Mouse (Mus musculus) heart, postnatal 25 days (tissue): ENCODE data around the gene Vmn1r22. TPM values are rescaled to one million over a fixed set of nuclear protein-coding genes. Genes with fewer than 3 reads are reported as not detected.
"Not testable (repeated sequence)": the region's sequence is repeated elsewhere in the genome, so short reads cannot be mapped to it uniquely, and the experiment has no call there.

Experiments
- DNase-seq: peaks from one replicate; pipeline ENCODE4 v3.0.0; 2022; ENCODE audit warnings: low spot score
- intact Hi-C: fragments of 180-260 bp; cut with DNase I; formaldehyde crosslinking; loops from one replicate; pipeline ENCODE4 v1.15.1; 2025
- total RNA-seq, 2 experiments: library from RNA; stranded (reverse); gene quantifications; 2 replicates each; pipeline ENCODE4 v1.2.3; 2021

The Vmn1r22 gene
- not detected for total RNA-seq

GRCm38 (mm10) chr6:57907928-57908327 lies at the start of gene Vmn1r22:
Gene Vmn1r22 (minus strand): TSS chr6:57908028.
- DNase-seq, result no peak

DNA sequence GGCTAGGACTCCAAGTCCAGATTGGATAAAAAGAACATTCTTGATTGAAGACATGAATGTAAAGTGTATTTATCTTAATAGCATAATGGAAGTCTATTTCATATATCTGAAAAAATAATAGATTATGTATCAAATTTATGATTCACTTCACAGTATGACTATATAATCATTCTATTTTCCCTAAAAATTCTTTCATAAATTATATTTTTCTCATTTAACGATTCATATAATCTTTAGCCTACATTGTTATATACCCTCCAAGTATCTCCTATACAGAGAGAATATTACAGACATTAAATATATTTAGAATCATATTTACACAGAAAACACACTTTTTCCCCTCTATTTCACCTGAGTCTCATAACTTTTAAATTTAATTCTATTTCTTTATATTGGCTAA lies 18.9 kb upstream of the Vmn1r22 start, which contains the start of gene Vmn1r23:
Gene Vmn1r23, minus strand, starts transcription at position 101 of the 400 bp plus-strand sequence.
- intact Hi-C loops, result no loop called here
- DNase-seq, result no peak

More at GRCm38 (mm10) chr6:57907928-57908327, at the start of gene Vmn1r22:
- intact Hi-C loops, result no loop called here

GRCm38 (mm10) chr6:57859043-57860042 lies 48.5 kb downstream of the Vmn1r22 start:
- DNase-seq, result no peak
- intact Hi-C loops, result loop anchor here (1.0 to 2.0 kb wide), 2 partner anchors 116 to 251 kb away; no protein-coding TSS in a partner anchor

DNA sequence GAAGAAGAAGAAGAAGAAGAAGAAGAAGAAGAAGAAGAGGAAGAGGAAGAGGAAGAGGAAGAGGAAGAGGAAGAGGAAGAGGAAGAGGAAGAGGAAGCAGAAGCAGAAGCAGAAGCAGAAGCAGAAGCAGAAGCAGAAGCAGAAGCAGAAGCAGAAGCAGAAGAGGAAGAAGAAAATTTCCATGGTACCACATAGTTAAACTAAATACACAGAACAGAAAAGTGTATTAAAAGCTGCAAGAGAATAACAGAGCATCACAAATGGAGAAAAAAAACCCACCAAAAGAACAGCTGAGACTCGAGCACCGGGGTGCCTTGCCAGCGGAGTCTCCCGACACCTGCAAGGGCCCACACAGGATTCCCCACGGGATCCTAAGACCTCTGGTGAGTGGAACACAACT lies 56.7 kb downstream of the Vmn1r22 start:
- intact Hi-C loops, DNase-seq: not testable (repeated sequence)

DNA sequence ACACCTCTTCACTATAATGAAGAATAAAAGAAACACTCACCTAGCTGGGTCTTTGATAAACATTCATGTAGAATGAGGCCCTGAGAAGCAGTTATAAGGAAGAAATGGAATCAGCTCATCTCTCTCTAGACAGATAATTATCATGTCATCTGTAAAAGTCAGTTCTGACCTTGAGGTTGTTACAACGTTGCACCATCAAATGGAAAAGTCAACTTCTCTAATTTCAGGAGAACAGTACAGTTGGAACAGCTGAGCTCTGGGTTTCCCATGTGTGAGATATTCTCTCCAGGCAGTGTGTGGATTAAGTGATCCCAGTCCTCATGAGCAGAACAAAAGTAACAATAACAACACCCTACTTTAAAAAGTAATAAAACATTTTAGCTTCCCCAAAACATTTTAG lies 57.5 kb downstream of the Vmn1r22 start, which contains the start of gene Vmn1r21:
Gene Vmn1r21, minus strand, starts transcription at position 58 of the 400 bp plus-strand sequence.
- intact Hi-C loops, result no loop called here
- no peak for DNase-seq

Other genes with a start within 250 kb of the Vmn1r22 start
- 10 to 100 TPM; 24.0 to 25.3 TPM for gene Pyurf, start 215.9 kb downstream of the Vmn1r22 start, total RNA-seq
- 10 to 100 TPM; 11.8 to 13.9 TPM for gene Lancl2, start 205.5 kb downstream of the Vmn1r22 start, total RNA-seq
- 10 to 100 TPM; 21.5 to 21.8 TPM for gene Vopp1, start 82.9 kb downstream of the Vmn1r22 start, total RNA-seq
- not detected for gene Vmn1r21, start 57.7 kb downstream of the Vmn1r22 start, total RNA-seq
- gene Vmn1r23, start 18.8 kb upstream of the Vmn1r22 start, total RNA-seq, result not detected
- not detected for gene Vmn1r24, start 53.5 kb upstream of the Vmn1r22 start, total RNA-seq
- gene Vmn1r25, start 72.8 kb upstream of the Vmn1r22 start, total RNA-seq, result not detected
- gene Vmn1r26, start 107.1 kb upstream of the Vmn1r22 start, total RNA-seq, result not detected